Mouse (Mus musculus) heart, adult 11 months (tissue): ENCODE results near the gene Il21.

Source experiments
- DNase-seq: peaks from one replicate; pipeline ENCODE4 v3.0.0; 2022

The Il21 gene

GRCm38 (mm10) chr3:37185534-37185933 is 46.9 kb downstream of the Il21 start:
- DNase-seq, result no peak

GRCm38 (mm10) chr3:37182415-37183269 is 49.8 kb downstream of the Il21 start:
- peak; percentile 91 for DNase-seq

- DNase-seq, result peak; percentile 64
Measured at GRCm38 (mm10) chr3:37181041-37181440, 51.4 kb downstream of the Il21 start.

GRCm38 (mm10) chr3:37180039-37180743 is 52.2 kb downstream of the Il21 start:
- DNase-seq, result peak; percentile 88

GRCm38 (mm10) chr3:37179472-37179871 is 53.0 kb downstream of the Il21 start:
- DNase-seq, result no peak

- DNase-seq, result peak; percentile 5
Measured at GRCm38 (mm10) chr3:37174711-37175572, 57.5 kb downstream of the Il21 start.

- no peak for DNase-seq
Measured at GRCm38 (mm10) chr3:37173285-37173684, 59.2 kb downstream of the Il21 start.
